Mouse (Mus musculus): Measurements from ENCODE around the gene Csf2rb2. TPM values are rescaled to one million over a fixed set of nuclear protein-coding genes. Genes with fewer than 3 reads are reported as not detected.

Gene Csf2rb2
- polyA plus RNA-seq, 1 experiment from 2014 or later: 0.12 TPM

- Histone ChIP-seq H3K27ac (ENCODE audit: low read length) (no peak within 1 kb of the TSS), H3K9me3 (ENCODE audit: low read length) (no peaks in the 10 kb centered on the region), H3K4me3 (ENCODE audit: low read length) (no peak within 1 kb of the TSS), H3K4me2 (replicated peaks; ENCODE audit: low read depth, low read length) (no peak within 1 kb of the TSS), H3K27me3 (ENCODE audit: insufficient read depth, low read length) (no peaks in the 10 kb centered on the region), H3K4me1 (ENCODE audit: insufficient read depth, low read length) (no peaks in the 10 kb centered on the region), H3K9ac (replicated peaks; ENCODE audit: low read length) (no peak within 1 kb of the TSS), H3K36me3 (ENCODE audit: insufficient read depth, low read length) (no peaks in the 10 kb centered on the region)
- ATAC-seq (ENCODE audit: low FRiP score, low TSS enrichment): no peak
- 80% methylated on average over 7 of the region's 7 CpGs for WGBS
Measured at GRCm38 (mm10) chr15:78244695-78245492, 60.6 kb downstream of the Csf2rb2 start, which contains the start of gene Ncf4. TSS of gene Ncf4 (plus strand) at chr15:78244801.

- 77% methylated on average over 6 of the region's 6 CpGs for WGBS
- Histone ChIP-seq H3K4me3 (ENCODE audit: low read length) (no peak overlapping the region), H3K27ac (ENCODE audit: low read length) (no peak overlapping the region), H3K9me3 (ENCODE audit: low read length) (no peaks in the 10 kb centered on the region), H3K27me3 (ENCODE audit: insufficient read depth, low read length) (no peaks in the 10 kb centered on the region), H3K4me2 (replicated peaks; ENCODE audit: low read depth, low read length) (no peak overlapping the region), H3K4me1 (ENCODE audit: insufficient read depth, low read length) (no peaks in the 10 kb centered on the region), H3K36me3 (ENCODE audit: insufficient read depth, low read length) (no peaks in the 10 kb centered on the region), H3K9ac (replicated peaks; ENCODE audit: low read length) (no peak overlapping the region)
- ATAC-seq (ENCODE audit: low FRiP score, low TSS enrichment): no peak
Measured at GRCm38 (mm10) chr15:78243774-78244173, 61.7 kb downstream of the Csf2rb2 start.

GRCm38 (mm10) chr15:78243061-78243460 lies 62.5 kb downstream of the Csf2rb2 start:
- no peak for ATAC-seq (ENCODE audit: low FRiP score, low TSS enrichment)
- Histone ChIP-seq H3K27ac (ENCODE audit: low read length) (no peak overlapping the region), H3K4me3 (ENCODE audit: low read length) (no peak overlapping the region), H3K4me1 (ENCODE audit: insufficient read depth, low read length) (no peaks in the 10 kb centered on the region), H3K4me2 (replicated peaks; ENCODE audit: low read depth, low read length) (no peak overlapping the region), H3K9ac (replicated peaks; ENCODE audit: low read length) (no peak overlapping the region), H3K9me3 (ENCODE audit: low read length) (no peaks in the 10 kb centered on the region), H3K27me3 (ENCODE audit: insufficient read depth, low read length) (no peaks in the 10 kb centered on the region), H3K36me3 (ENCODE audit: insufficient read depth, low read length) (no peaks in the 10 kb centered on the region)
- 73% methylated on average over 8 of the region's 8 CpGs for WGBS

DNA sequence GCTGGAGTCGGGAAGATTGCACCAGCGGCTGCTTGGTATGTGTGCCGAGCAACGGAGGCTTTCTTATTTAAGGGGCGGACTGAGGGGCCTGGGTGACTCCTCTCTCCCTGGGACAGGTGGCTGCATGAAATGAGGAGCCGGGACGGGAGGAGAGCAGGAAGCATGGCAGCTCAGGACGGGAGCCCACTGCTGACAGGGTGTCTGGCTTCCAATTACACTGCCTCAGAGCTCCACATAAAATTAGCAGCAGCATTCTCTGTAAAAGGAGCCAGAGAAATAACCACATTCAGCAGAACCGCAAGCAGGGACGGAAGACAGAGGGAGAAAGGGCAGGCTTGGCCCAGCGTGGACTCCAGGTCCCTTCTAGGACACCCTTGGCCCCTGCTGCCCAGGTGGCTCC lies 64.2 kb downstream of the Csf2rb2 start:
- Histone ChIP-seq H3K4me3 (ENCODE audit: low read length) (no peak overlapping the region), H3K4me2 (replicated peaks; ENCODE audit: low read depth, low read length) (no peak overlapping the region), H3K9ac (replicated peaks; ENCODE audit: low read length) (no peak overlapping the region), H3K27ac (ENCODE audit: low read length) (no peak overlapping the region), H3K36me3 (ENCODE audit: insufficient read depth, low read length) (no peaks in the 10 kb centered on the region), H3K4me1 (ENCODE audit: insufficient read depth, low read length) (no peaks in the 10 kb centered on the region), H3K27me3 (ENCODE audit: insufficient read depth, low read length) (no peaks in the 10 kb centered on the region), H3K9me3 (ENCODE audit: low read length) (no peaks in the 10 kb centered on the region)
- WGBS: 26% methylated on average over 11 of the region's 11 CpGs
- ATAC-seq (ENCODE audit: low FRiP score, low TSS enrichment): no peak

- Histone ChIP-seq H3K36me3 (ENCODE audit: insufficient read depth, low read length) (no peaks in the 10 kb centered on the region), H3K27me3 (ENCODE audit: insufficient read depth, low read length) (peaks cover 3% of the 10 kb centered on the region; the same call in 1 of the 2 replicates), H3K9ac (replicated peaks; ENCODE audit: low read length) (no peak overlapping the region), H3K27ac (ENCODE audit: low read length) (no peak overlapping the region), H3K4me1 (ENCODE audit: insufficient read depth, low read length) (no peaks in the 10 kb centered on the region), H3K4me2 (replicated peaks; ENCODE audit: low read depth, low read length) (no peak overlapping the region), H3K4me3 (ENCODE audit: low read length) (no peak overlapping the region), H3K9me3 (ENCODE audit: low read length) (no peaks in the 10 kb centered on the region)
- 48% methylated on average over 14 of the region's 14 CpGs for WGBS
- no peak for ATAC-seq (ENCODE audit: low FRiP score, low TSS enrichment)
Measured at GRCm38 (mm10) chr15:78239956-78240617, 65.4 kb downstream of the Csf2rb2 start.

DNA sequence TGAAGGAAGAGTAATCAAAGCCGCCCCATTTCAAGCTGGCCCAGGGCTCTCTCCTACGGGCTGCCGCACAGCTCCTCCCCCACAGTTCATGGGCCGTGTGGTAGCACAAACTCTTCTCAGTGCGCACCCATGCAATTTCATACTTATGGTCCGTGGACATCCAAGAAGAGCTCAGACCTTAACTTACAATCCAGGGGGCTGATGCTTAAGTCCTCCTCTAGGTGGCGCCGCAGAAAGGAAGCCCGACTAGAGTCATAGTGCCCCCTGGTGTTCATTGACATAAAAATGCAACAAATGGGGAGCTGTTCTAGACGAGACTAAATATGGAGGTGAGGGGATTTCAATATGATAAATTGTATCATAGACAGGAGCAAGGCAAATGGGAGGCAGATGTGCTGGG lies 66.1 kb downstream of the Csf2rb2 start:
- WGBS: 13% methylated on average over 10 of the region's 10 CpGs
- H3K27me3 ChIP-seq (ENCODE audit: insufficient read depth, low read length): peaks cover 3% of the 10 kb centered on the region; the same call in 1 of the 2 replicates

GRCm38 (mm10) chr15:78234823-78235509 lies 70.6 kb downstream of the Csf2rb2 start:
- Histone ChIP-seq H3K4me2 (replicated peaks; ENCODE audit: low read depth, low read length) (no peak overlapping the region), H3K27ac (ENCODE audit: low read length) (no peak overlapping the region), H3K27me3 (ENCODE audit: insufficient read depth, low read length) (peaks cover 3% of the 10 kb centered on the region; the same call in 1 of the 2 replicates), H3K9ac (replicated peaks; ENCODE audit: low read length) (no peak overlapping the region), H3K36me3 (ENCODE audit: insufficient read depth, low read length) (no peaks in the 10 kb centered on the region), H3K4me3 (ENCODE audit: low read length) (no peak overlapping the region), H3K4me1 (ENCODE audit: insufficient read depth, low read length) (no peaks in the 10 kb centered on the region), H3K9me3 (ENCODE audit: low read length) (no peaks in the 10 kb centered on the region)
- WGBS: 69% methylated on average over 5 of the region's 5 CpGs
- ATAC-seq (ENCODE audit: low FRiP score, low TSS enrichment): no peak

More for the DNA sequence above, 66.1 kb downstream of the Csf2rb2 start:
- no peaks in the 10 kb centered on the region for H3K4me1 ChIP-seq (ENCODE audit: insufficient read depth, low read length)
- no peak for ATAC-seq (ENCODE audit: low FRiP score, low TSS enrichment)
- no peak overlapping the region for H3K9ac ChIP-seq (replicated peaks; ENCODE audit: low read length)
- H3K27ac ChIP-seq (ENCODE audit: low read length): no peak overlapping the region
- no peak overlapping the region for H3K4me3 ChIP-seq (ENCODE audit: low read length)
- no peak overlapping the region for H3K4me2 ChIP-seq (replicated peaks; ENCODE audit: low read depth, low read length)
- no peaks in the 10 kb centered on the region for H3K36me3 ChIP-seq (ENCODE audit: insufficient read depth, low read length)
- no peaks in the 10 kb centered on the region for H3K9me3 ChIP-seq (ENCODE audit: low read length)

Small RNA genes lying within 50 kb of the gene (microRNA-seq; reads per million reads assigned to microRNA genes)
- gene Mir7676-1: not detected
- not detected for gene Mir7676-2

Other genes starting within 250 kb of the Csf2rb2 start
- not detected in 2 replicates for gene Cacng2, start 185.7 kb downstream of the Csf2rb2 start, polyA plus RNA-seq (2015; fragmentation: Nextera tagmentation; extraction: Ambion mirVana)
- gene Ift27, start 131.6 kb downstream of the Csf2rb2 start, polyA plus RNA-seq (2015; fragmentation: Nextera tagmentation; extraction: Ambion mirVana): 83.7 and 91.0 TPM in 2 replicates
- 0.44 TPM in 1 of 2 replicates, not detected in the other for gene Pvalb, start 99.3 kb downstream of the Csf2rb2 start, polyA plus RNA-seq (2015; fragmentation: Nextera tagmentation; extraction: Ambion mirVana)
- 1.8 and 3.1 TPM in 2 replicates for gene Ncf4, start 60.9 kb downstream of the Csf2rb2 start, polyA plus RNA-seq (2015; fragmentation: Nextera tagmentation; extraction: Ambion mirVana)
- gene Csf2rb, start 20.0 kb upstream of the Csf2rb2 start, polyA plus RNA-seq (2015; fragmentation: Nextera tagmentation; extraction: Ambion mirVana): 1.3 TPM in 2 replicates
- not detected in 2 replicates for gene Tex33, start 90.2 kb upstream of the Csf2rb2 start, polyA plus RNA-seq (2015; fragmentation: Nextera tagmentation; extraction: Ambion mirVana)
- gene Tst, start 100.2 kb upstream of the Csf2rb2 start, polyA plus RNA-seq (2015; fragmentation: Nextera tagmentation; extraction: Ambion mirVana): 64.4 and 76.4 TPM in 2 replicates
- gene Mpst, start 100.7 kb upstream of the Csf2rb2 start, polyA plus RNA-seq (2015; fragmentation: Nextera tagmentation; extraction: Ambion mirVana): 3.2 and 5.3 TPM in 2 replicates
- gene Kctd17, start 122.8 kb upstream of the Csf2rb2 start, polyA plus RNA-seq (2015; fragmentation: Nextera tagmentation; extraction: Ambion mirVana): 41.5 and 43.1 TPM in 2 replicates
- 0.29 and 0.42 TPM in 2 replicates for gene Tmprss6, start 162.9 kb upstream of the Csf2rb2 start, polyA plus RNA-seq (2015; fragmentation: Nextera tagmentation; extraction: Ambion mirVana)
- 0.33 and 0.54 TPM in 2 replicates for gene Il2rb, start 189.6 kb upstream of the Csf2rb2 start, polyA plus RNA-seq (2015; fragmentation: Nextera tagmentation; extraction: Ambion mirVana)
- 33.2 and 33.7 TPM in 2 replicates for gene C1qtnf6, start 225.7 kb upstream of the Csf2rb2 start, polyA plus RNA-seq (2015; fragmentation: Nextera tagmentation; extraction: Ambion mirVana)
- 0.36 and 0.69 TPM in 2 replicates for gene Sstr3, start 239.0 kb upstream of the Csf2rb2 start, polyA plus RNA-seq (2015; fragmentation: Nextera tagmentation; extraction: Ambion mirVana)

Data from kidney, embryonic 16.5 days (tissue).